Mouse (Mus musculus) midbrain, embryonic 12.5 days (tissue): ENCODE measurements around the gene Catsperg1. TPM values are rescaled to one million over a fixed set of nuclear protein-coding genes. Genes with fewer than 3 reads are reported as not detected.
"Not testable (repeated sequence)": the region's sequence is repeated elsewhere in the genome, so short reads cannot be mapped to it uniquely, and the experiment has no call there.

ENCODE experiments used
- ATAC-seq: fragments of 200-750 bp; cut with Nextera tagmentation; 2 replicates; pipeline ENCODE4 v1.8.0; 2017; ENCODE audit warnings: low read depth, moderate TSS enrichment, moderate library complexity; ENCODE audit not compliant: low FRiP score
- H3K27ac ChIP-seq: fragments of 300-500 bp; sonication (generic); replicated peaks from 2 replicates; pipeline ENCODE4 v1.5.1; 2016; ENCODE audit warnings: mild to moderate bottlenecking
- H3K27me3 ChIP-seq: fragments of 300-500 bp; sonication (generic); 2 replicates; pipeline ENCODE4 v1.6.1; 2016; ENCODE audit warnings: mild to moderate bottlenecking
- H3K36me3 ChIP-seq: fragments of 300-500 bp; sonication (generic); 2 replicates; pipeline ENCODE4 v1.6.1; 2016
- H3K4me1 ChIP-seq: fragments of 300-500 bp; sonication (generic); 2 replicates; pipeline ENCODE4 v1.6.1; 2016
- H3K4me2 ChIP-seq: fragments of 300-500 bp; sonication (generic); replicated peaks from 2 replicates; pipeline ENCODE4 v1.6.1; 2016; ENCODE audit warnings: mild to moderate bottlenecking, moderate library complexity
- H3K4me3 ChIP-seq: fragments of 300-500 bp; sonication (generic); 2 replicates; pipeline ENCODE4 v1.5.1; 2016; ENCODE audit warnings: mild to moderate bottlenecking
- H3K9ac ChIP-seq: fragments of 300-500 bp; sonication (generic); replicated peaks from 2 replicates; pipeline ENCODE4 v1.6.1; 2016; ENCODE audit warnings: mild to moderate bottlenecking, moderate library complexity
- H3K9me3 ChIP-seq: fragments of 300-500 bp; sonication (generic); 2 replicates; pipeline ENCODE4 v1.6.1; 2016; ENCODE audit warnings: mild to moderate bottlenecking
- WGBS: fragments of 180-500 bp; shearing (Covaris S2); methylation state at CpG from one replicate; pipeline ENCODE4 v1.1.7; 2016; 5-methylcytosine and 5-hydroxymethylcytosine counted together
- polyA plus RNA-seq: library from polyadenylated mRNA; unstranded; fragments of >200 nt; fragmentation: Nextera tagmentation; extraction: Ambion mirVana; gene quantifications from 2 replicates; pipeline ENCODE4 v1.2.1, GENCODE M21; 2016

The Catsperg1 gene
- polyA plus RNA-seq, 1 experiment from 2014 or later: 0.82 TPM

DNA sequence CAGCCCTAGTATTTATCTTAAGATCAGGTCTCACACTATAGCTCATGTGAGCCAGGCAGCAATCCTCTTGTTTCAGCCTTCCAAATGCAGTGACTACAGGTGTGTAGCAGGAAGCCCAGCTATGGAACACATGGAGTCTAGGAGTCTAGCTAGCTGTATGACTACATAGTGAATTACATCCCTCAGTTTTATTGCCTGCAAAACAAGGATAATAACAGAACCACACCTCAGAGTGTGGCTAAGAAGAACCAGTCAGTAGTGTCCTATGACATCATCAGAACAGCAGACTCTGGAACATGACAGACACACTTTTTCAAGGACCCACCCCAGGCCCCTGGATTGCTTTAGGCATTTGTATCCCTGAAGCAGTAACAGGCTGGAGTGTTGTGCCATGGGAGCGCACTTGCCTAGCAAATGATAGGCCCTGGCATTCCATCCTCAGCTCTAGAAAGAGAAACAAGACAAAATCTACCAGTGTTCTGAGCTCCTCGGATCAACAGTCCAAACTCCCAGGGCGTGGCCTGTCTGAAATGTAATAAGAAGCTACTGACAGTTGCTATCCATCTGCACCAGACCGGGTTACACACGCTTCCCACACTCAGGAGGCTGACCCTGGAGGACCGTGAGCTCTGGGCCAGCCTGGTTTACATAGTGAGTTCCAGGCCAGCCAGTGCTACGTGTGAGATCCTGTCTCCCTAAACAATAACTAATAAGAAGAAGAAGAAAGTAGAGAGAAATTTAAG lies 67.0 kb downstream of the Catsperg1 start:
- H3K27ac ChIP-seq: no peak overlapping the region
- H3K9me3 ChIP-seq: no peaks in the 10 kb centered on the region
- no peak overlapping the region for H3K9ac ChIP-seq
- no peaks in the 10 kb centered on the region; the same call in 1 of the 2 replicates for H3K27me3 ChIP-seq
- no peaks in the 10 kb centered on the region for H3K36me3 ChIP-seq
- H3K4me2 ChIP-seq: no peak overlapping the region
- H3K4me3 ChIP-seq: no peak overlapping the region
- WGBS: 83% methylated on average over 7 of the region's 7 CpGs
- ATAC-seq: no peak
- no peaks in the 10 kb centered on the region for H3K4me1 ChIP-seq

DNA sequence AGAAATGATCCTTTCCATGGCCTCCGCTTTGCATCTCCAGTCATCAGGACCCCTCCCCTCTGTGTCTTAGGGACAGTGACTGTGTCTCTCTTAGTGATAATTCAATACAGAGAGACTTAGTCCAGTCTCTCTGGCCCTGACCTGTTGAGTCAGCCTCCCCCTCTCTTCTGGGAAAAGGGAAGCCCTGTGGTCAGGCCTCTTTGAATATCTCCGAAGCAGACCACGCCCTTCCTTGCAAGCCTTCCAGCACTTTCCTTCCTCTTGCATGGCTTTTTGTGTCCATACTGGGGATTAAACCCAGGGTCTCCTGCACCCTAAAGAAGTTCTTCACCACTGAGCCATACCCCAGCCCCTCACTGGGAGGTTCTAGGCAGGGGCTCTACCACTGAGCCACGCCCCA lies 69.8 kb downstream of the Catsperg1 start:
- Histone ChIP-seq H3K27me3 (no peaks in the 10 kb centered on the region), H3K4me1 (no peaks in the 10 kb centered on the region), H3K4me2 (no peak overlapping the region), H3K4me3 (no peak overlapping the region), H3K36me3 (no peaks in the 10 kb centered on the region), H3K9me3 (no peaks in the 10 kb centered on the region), H3K27ac (no peak overlapping the region), H3K9ac (no peak overlapping the region)
- 90% methylated on average over 4 of the region's 4 CpGs for WGBS
- ATAC-seq: no peak

DNA sequence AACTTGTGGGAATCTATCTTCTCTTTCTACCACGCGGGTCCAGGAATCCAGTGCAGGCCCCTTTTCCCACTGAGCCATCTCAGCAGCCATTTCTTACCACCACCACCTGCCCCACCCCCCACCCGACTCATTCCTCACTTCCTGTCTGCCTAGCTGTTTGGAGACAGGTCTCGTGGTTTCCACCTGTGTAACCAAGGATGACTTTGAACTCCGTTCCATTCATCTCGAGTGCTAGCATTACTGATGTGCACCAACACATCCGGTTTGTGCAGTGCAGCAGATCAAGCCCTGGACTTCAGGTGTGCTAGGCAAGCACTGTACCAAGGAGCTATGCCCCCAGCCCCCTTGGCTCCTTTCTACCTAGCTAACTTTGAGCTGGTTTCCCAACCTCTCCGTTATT lies 72.4 kb downstream of the Catsperg1 start:
- no peak overlapping the region for H3K9ac ChIP-seq
- no peak overlapping the region for H3K4me3 ChIP-seq
- no peak overlapping the region for H3K27ac ChIP-seq
- WGBS: 90% methylated on average over 8 of the region's 8 CpGs
- peaks cover 11% of the 10 kb centered on the region for H3K27me3 ChIP-seq
- ATAC-seq: no peak
- H3K9me3 ChIP-seq: no peaks in the 10 kb centered on the region
- H3K4me2 ChIP-seq: no peak overlapping the region
- no peaks in the 10 kb centered on the region for H3K4me1 ChIP-seq
- H3K36me3 ChIP-seq: no peaks in the 10 kb centered on the region

DNA sequence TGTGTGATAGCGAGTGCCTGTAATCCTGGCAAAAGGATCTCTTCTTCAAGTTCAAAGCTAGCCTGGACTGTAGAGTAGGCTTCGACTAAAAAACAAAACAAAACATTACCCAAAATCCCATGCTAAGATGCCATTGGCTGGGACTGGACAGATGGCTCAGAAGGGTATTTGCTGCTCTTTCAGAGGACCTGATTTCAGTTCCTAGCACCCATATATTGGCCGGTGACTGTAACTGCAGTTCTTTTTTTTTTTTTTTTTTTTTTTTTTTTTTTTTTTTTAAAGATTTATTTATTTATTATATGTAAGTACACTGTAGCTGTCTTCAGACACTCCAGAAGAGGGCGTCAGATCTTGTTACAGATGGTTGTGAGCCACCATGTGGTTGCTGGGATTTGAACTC lies 74.6 kb downstream of the Catsperg1 start:
- not testable (repeated sequence) for H3K4me3 ChIP-seq, ATAC-seq

DNA sequence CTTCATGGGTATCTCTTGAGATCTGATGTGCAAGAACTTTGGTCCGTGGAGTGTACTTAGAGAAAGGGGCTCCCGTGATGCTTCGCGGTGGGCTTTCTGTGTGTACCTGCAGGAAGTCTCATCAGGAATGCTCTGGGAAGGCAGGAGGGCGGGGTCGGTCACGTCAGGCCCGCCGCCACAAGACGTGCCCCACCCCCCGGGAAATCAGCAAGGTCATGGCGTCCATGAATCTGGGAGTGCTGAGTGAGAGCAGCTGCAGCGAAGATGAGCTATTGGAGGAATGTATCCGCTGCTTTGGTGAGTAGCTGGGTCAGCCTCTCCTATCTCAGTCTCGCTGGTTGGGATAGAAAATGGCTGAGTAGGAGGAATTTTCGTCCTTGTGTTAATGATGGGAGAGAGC lies 76.4 kb downstream of the Catsperg1 start:
- H3K9ac ChIP-seq: no peak overlapping the region
- peaks cover 30% of the 10 kb centered on the region for H3K27me3 ChIP-seq
- H3K36me3 ChIP-seq: no peaks in the 10 kb centered on the region
- 44% methylated on average over 16 of the region's 16 CpGs for WGBS
- no peak overlapping the region for H3K27ac ChIP-seq
- no peak for ATAC-seq
- no peak overlapping the region for H3K4me3 ChIP-seq
- H3K9me3 ChIP-seq: no peaks in the 10 kb centered on the region
- no peak overlapping the region for H3K4me2 ChIP-seq
- H3K4me1 ChIP-seq: peaks cover 9% of the 10 kb centered on the region; the same call in 1 of the 2 replicates

More for the DNA sequence above, 74.6 kb downstream of the Catsperg1 start:
- H3K4me1 ChIP-seq, H3K9ac ChIP-seq, H3K9me3 ChIP-seq, H3K4me2 ChIP-seq, H3K36me3 ChIP-seq, H3K27ac ChIP-seq: not testable (repeated sequence)
- peaks cover 30% of the 10 kb centered on the region for H3K27me3 ChIP-seq
- WGBS: 87% methylated on average over 3 of the region's 4 CpGs

DNA sequence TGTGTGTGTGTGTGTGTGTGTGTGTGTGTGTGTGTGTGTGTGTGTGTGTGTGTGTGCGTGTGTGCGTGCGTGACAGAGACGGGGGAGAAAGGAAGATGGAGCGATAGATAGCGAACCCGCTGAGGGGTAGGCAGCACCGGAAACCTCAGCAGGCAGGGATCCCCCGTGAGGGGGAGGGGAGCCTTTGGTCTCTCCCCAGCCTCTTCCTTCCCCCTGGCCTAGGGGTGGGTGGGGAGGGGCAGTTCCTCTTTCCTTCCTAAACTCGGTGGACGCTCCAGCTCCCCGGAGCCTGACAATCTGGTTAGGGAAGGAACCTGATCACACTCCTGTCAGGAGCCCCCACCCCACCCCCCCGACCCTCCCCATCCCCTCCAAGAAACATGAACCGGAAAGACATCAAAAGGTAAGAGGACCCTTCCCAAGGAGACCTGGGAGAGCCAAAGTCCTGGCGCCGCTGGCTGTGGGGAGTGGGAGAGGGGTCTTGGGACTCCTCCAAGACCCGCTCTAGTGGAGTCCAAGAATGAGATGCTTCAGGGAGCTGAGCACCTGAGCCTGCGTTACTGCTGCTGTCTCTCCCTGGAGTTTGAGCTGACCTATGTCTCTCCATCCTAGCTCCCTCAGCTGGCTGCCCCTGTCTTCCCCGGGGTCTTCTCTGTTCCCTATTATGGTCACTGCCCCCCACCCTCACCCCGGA lies 79.0 kb downstream of the Catsperg1 start, which contains the start of gene Rasgrp4:
Rasgrp4 (plus strand) TSS at position 159 of the 694 bp plus-strand sequence.
- no peak for ATAC-seq
- no peaks in the 10 kb centered on the region for H3K36me3 ChIP-seq
- 2% methylated on average over 12 of the region's 20 CpGs for WGBS
- H3K9ac ChIP-seq: peak within 1 kb of the TSS; percentile 43
- H3K9me3 ChIP-seq: no peaks in the 10 kb centered on the region
- peaks cover 9% of the 10 kb centered on the region; the same call in 1 of the 2 replicates for H3K4me1 ChIP-seq
- peak within 1 kb of the TSS; percentile 57 for H3K4me2 ChIP-seq
- H3K4me3 ChIP-seq: peak within 1 kb of the TSS; percentile 30
- peaks cover 30% of the 10 kb centered on the region for H3K27me3 ChIP-seq
- no peak within 1 kb of the TSS for H3K27ac ChIP-seq

DNA sequence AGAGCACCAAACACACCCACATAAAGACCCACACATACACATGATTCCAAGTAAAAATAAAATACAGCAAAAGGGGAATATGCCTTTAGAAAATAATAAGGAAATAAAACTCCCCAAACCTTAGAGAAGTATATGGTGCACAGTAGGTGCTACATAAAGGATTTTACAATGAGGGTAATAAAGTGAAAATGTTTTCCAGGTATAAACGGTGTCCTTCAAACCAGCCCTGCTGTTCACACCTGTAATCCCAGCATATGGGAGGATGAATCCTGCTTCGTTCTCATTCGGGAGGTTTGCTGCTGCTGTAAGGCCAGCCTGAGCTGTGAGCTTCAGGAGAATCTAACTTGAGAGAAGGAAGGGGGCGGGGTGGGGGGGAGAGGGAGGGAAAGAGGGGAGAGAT lies 79.6 kb downstream of the Catsperg1 start:
- ATAC-seq: no peak
- Histone ChIP-seq H3K4me1 (peaks cover 9% of the 10 kb centered on the region; the same call in 1 of the 2 replicates), H3K4me3 (peak overlapping the region; percentile 30), H3K9me3 (no peaks in the 10 kb centered on the region), H3K27ac (no peak overlapping the region), H3K9ac (peak overlapping the region; percentile 43), H3K36me3 (no peaks in the 10 kb centered on the region), H3K27me3 (peaks cover 30% of the 10 kb centered on the region), H3K4me2 (peak overlapping the region; percentile 57)
- WGBS: 6% methylated on average over 3 of the region's 4 CpGs

Other genes with a start within 250 kb of the Catsperg1 start
- gene Eif3k, start 232.2 kb downstream of the Catsperg1 start, polyA plus RNA-seq: 324 and 335 TPM in 2 replicates
- 5.4 and 6.2 TPM in 2 replicates for gene Map4k1, start 232.0 kb downstream of the Catsperg1 start, polyA plus RNA-seq
- 2.8 TPM in 2 replicates for gene Ryr1, start 88.9 kb downstream of the Catsperg1 start, polyA plus RNA-seq
- gene Rasgrp4, start 79.2 kb downstream of the Catsperg1 start, polyA plus RNA-seq: 0.63 and 0.71 TPM in 2 replicates
- 17.4 and 20.4 TPM in 2 replicates for gene Fam98c, start 57.8 kb downstream of the Catsperg1 start, polyA plus RNA-seq
- 0.78 and 0.85 TPM in 2 replicates for gene Ggn, start 43.8 kb downstream of the Catsperg1 start, polyA plus RNA-seq
- gene Spred3, start 43.6 kb downstream of the Catsperg1 start, polyA plus RNA-seq: 6.1 and 6.8 TPM in 2 replicates
- 291 and 305 TPM in 2 replicates for gene Psmd8, start 33.3 kb downstream of the Catsperg1 start, polyA plus RNA-seq
- gene Kcnk6, start 18.5 kb upstream of the Catsperg1 start, polyA plus RNA-seq: 0.54 and 0.65 TPM in 2 replicates
- 72.5 and 83.2 TPM in 2 replicates for gene Yif1b, start 24.3 kb upstream of the Catsperg1 start, polyA plus RNA-seq
- gene 2200002D01Rik, start 34.4 kb upstream of the Catsperg1 start, polyA plus RNA-seq: 2.1 and 2.9 TPM in 2 replicates
- 23.8 and 25.7 TPM in 2 replicates for gene Spint2, start 67.9 kb upstream of the Catsperg1 start, polyA plus RNA-seq
- gene Ppp1r14a, start 75.3 kb upstream of the Catsperg1 start, polyA plus RNA-seq: 19.2 and 20.0 TPM in 2 replicates
- gene Dpf1, start 89.9 kb upstream of the Catsperg1 start, polyA plus RNA-seq: 115 and 119 TPM in 2 replicates